ENCODE assay signal across 9 mouse cellular contexts in genomic region chr7:27228865-27229264, GRCm38 (mm10). TPM values are rescaled to one million over a fixed set of nuclear protein-coding genes. Genes with fewer than 3 reads are reported as not detected.
DNase-seq lines count a peak whose midpoint lies in the region; ATAC-seq and TF ChIP-seq lines count a peak whose summit lies in the region.
"Had no signal": no experiment of that assay in that cellular context is flagged by ENCODE, and none has a peak within 500 bp of the region (broad histone marks: within the 10 kb centered on the region; RNA-seq: fewer than 3 reads in every experiment).

No protein-coding gene starts in this region.

- no peak for DNase-seq in kidney, adult 2 months
- DNase-seq in kidney, adult 11 months: no peak
- DNase-seq in hindbrain, postnatal 0 days (ENCODE audit: low spot score): no peak
- DNase-seq in frontal cortex, postnatal 25 days (ENCODE audit: low spot score in 2 of 2): no peak
- no peak for DNase-seq in right cerebral cortex, postnatal 14 days
- DNase-seq in urinary bladder, postnatal 10 days (ENCODE audit: low spot score): no peak

- TF ChIP-seq POLR2A in kidney, adult 2 months (IDR thresholded peaks at IDR 0.05; ENCODE audit: low read depth, low read length): no peak

- 16% methylated on average over 6 of the region's 6 CpGs for WGBS in kidney, adult 2 months
- WGBS in hindbrain, postnatal 0 days: 16% methylated on average over 6 of the region's 6 CpGs
- 16% methylated on average over 6 of the region's 6 CpGs for WGBS in midbrain, embryonic 15.5 days

- peaks cover 21% of the 10 kb centered on the region for H3K4me1 ChIP-seq in kidney, adult 2 months (ENCODE audit: control insufficient read depth, insufficient read depth, low read length)
- H3K4me1 ChIP-seq in hindbrain, postnatal 0 days (ENCODE audit: insufficient read depth, low read length): peaks cover 38% of the 10 kb centered on the region
- peaks cover 51% of the 10 kb centered on the region for H3K4me1 ChIP-seq in midbrain, embryonic 15.5 days

- ATAC-seq in common myeloid progenitor, adult 5-6 weeks (replicated peaks; ENCODE audit: low read depth, poor library complexity, severe bottlenecking): peak; percentile 9; the same call in 1 of the 2 replicates
- ATAC-seq in hindbrain, postnatal 0 days: 0 out of 2 replicates have a peak, but pooled peaks have one; percentile 0
- no peak for ATAC-seq in midbrain, embryonic 15.5 days (replicated peaks)

- no peaks in the 10 kb centered on the region for H3K9me3 ChIP-seq in hindbrain, postnatal 0 days (ENCODE audit: low read length)
- no peaks in the 10 kb centered on the region for H3K9me3 ChIP-seq in midbrain, embryonic 15.5 days

- H3K9ac ChIP-seq in hindbrain, postnatal 0 days (replicated peaks; ENCODE audit: low read length): peak overlapping the region; percentile 89
- peak overlapping the region; percentile 88 for H3K9ac ChIP-seq in midbrain, embryonic 15.5 days

- no peaks in the 10 kb centered on the region for H3K36me3 ChIP-seq in kidney, adult 2 months (ENCODE audit: control insufficient read depth, insufficient read depth, low read length)
- no peaks in the 10 kb centered on the region for H3K36me3 ChIP-seq in hindbrain, postnatal 0 days (ENCODE audit: insufficient read depth, low read length)
- H3K36me3 ChIP-seq in midbrain, embryonic 15.5 days (replicated peaks): no peaks in the 10 kb centered on the region

- H3K4me2 ChIP-seq in hindbrain, postnatal 0 days (ENCODE audit: low read depth, low read length): peak overlapping the region; percentile 78
- peak overlapping the region; percentile 86 for H3K4me2 ChIP-seq in midbrain, embryonic 15.5 days

- peak overlapping the region; percentile 72 for H3K4me3 ChIP-seq in kidney, adult 2 months (ENCODE audit: insufficient read depth, low read depth, low read length)
- peak overlapping the region; percentile 92 for H3K4me3 ChIP-seq in hindbrain, postnatal 0 days (ENCODE audit: low read length)
- peak overlapping the region; percentile 87 for H3K4me3 ChIP-seq in midbrain, embryonic 15.5 days

- H3K27me3 ChIP-seq in kidney, adult 2 months (replicated peaks; ENCODE audit: control insufficient read depth, insufficient read depth, low read length): no peaks in the 10 kb centered on the region
- H3K27me3 ChIP-seq in hindbrain, postnatal 0 days (ENCODE audit: insufficient read depth, low read length): no peaks in the 10 kb centered on the region
- no peaks in the 10 kb centered on the region for H3K27me3 ChIP-seq in midbrain, embryonic 15.5 days (replicated peaks)
- H3K27me3 ChIP-seq: Patski had no signal

- no peak for TF ChIP-seq CTCF in kidney, adult 2 months (conservative IDR thresholded peaks at IDR 0.05; ENCODE audit: insufficient read depth, insufficient read length, low read depth, low read length)
- no peak for TF ChIP-seq CTCF in hindbrain, postnatal 0 days (IDR thresholded peaks at IDR 0.05; ENCODE audit: low read depth)

- peak overlapping the region; percentile 80 for H3K27ac ChIP-seq in kidney, adult 2 months (ENCODE audit: insufficient read depth, low read depth, low read length)
- H3K27ac ChIP-seq in hindbrain, postnatal 0 days: peak overlapping the region; percentile 88
- peak overlapping the region; percentile 90 for H3K27ac ChIP-seq in midbrain, embryonic 15.5 days

RNA-seq across cellular contexts. Expression of gene Itpkc, which starts 0.4 kb away (rescaled TPM):
- polyA plus RNA-seq in kidney, adult 2 months (2012; rRNA removed): 6.8 and 7.0 TPM in 2 replicates
- total RNA-seq in common myeloid progenitor, adult 5-6 weeks (2017): 5.2 and 5.4 TPM in 2 replicates
- total RNA-seq in hindbrain, postnatal 0 days (2014; rRNA removed): 14.3 and 18.8 TPM in 2 replicates
- 3.3 and 4.0 TPM in 2 replicates for polyA plus RNA-seq in hindbrain, postnatal 0 days (2015; fragmentation: Nextera tagmentation; extraction: Ambion mirVana)
- polyA plus RNA-seq in midbrain, embryonic 15.5 days (2015; fragmentation: Nextera tagmentation; extraction: Ambion mirVana): 8.5 and 8.7 TPM in 2 replicates

RNA-seq across cellular contexts. Expression of gene Coq8b, which starts 4.0 kb away (rescaled TPM):
- 43.1 and 50.3 TPM in 2 replicates for polyA plus RNA-seq in kidney, adult 2 months (2012; rRNA removed)
- total RNA-seq in common myeloid progenitor, adult 5-6 weeks (2017): 8.2 and 15.7 TPM in 2 replicates
- total RNA-seq in hindbrain, postnatal 0 days (2014; rRNA removed): 26.5 and 27.6 TPM in 2 replicates
- 16.7 and 20.4 TPM in 2 replicates for polyA plus RNA-seq in hindbrain, postnatal 0 days (2015; fragmentation: Nextera tagmentation; extraction: Ambion mirVana)
- 26.9 and 27.9 TPM in 2 replicates for polyA plus RNA-seq in midbrain, embryonic 15.5 days (2015; fragmentation: Nextera tagmentation; extraction: Ambion mirVana)

RNA-seq across cellular contexts. Expression of gene Numbl, which starts 29.4 kb away (rescaled TPM):
- polyA plus RNA-seq in kidney, adult 2 months (2012; rRNA removed): 6.0 and 7.9 TPM in 2 replicates
- 0.29 and 1.1 TPM in 2 replicates for total RNA-seq in common myeloid progenitor, adult 5-6 weeks (2017)
- total RNA-seq in hindbrain, postnatal 0 days (2014; rRNA removed): 140 and 161 TPM in 2 replicates
- polyA plus RNA-seq in hindbrain, postnatal 0 days (2015; fragmentation: Nextera tagmentation; extraction: Ambion mirVana): 55.9 and 59.5 TPM in 2 replicates
- polyA plus RNA-seq in midbrain, embryonic 15.5 days (2015; fragmentation: Nextera tagmentation; extraction: Ambion mirVana): 58.7 and 66.3 TPM in 2 replicates

RNA-seq across cellular contexts. Expression of gene Snrpa, which starts 32.8 kb away (rescaled TPM):
- polyA plus RNA-seq in kidney, adult 2 months (2012; rRNA removed): 127 and 131 TPM in 2 replicates
- total RNA-seq in common myeloid progenitor, adult 5-6 weeks (2017): 102 and 125 TPM in 2 replicates
- 128 and 131 TPM in 2 replicates for total RNA-seq in hindbrain, postnatal 0 days (2014; rRNA removed)
- 142 and 147 TPM in 2 replicates for polyA plus RNA-seq in hindbrain, postnatal 0 days (2015; fragmentation: Nextera tagmentation; extraction: Ambion mirVana)
- polyA plus RNA-seq in midbrain, embryonic 15.5 days (2015; fragmentation: Nextera tagmentation; extraction: Ambion mirVana): 204 and 215 TPM in 2 replicates

RNA-seq across cellular contexts. Expression of gene BC024978, which starts 33.3 kb away (rescaled TPM):
- polyA plus RNA-seq in kidney, adult 2 months (2012; rRNA removed): 8.2 and 9.6 TPM in 2 replicates
- 4.8 and 5.7 TPM in 2 replicates for total RNA-seq in common myeloid progenitor, adult 5-6 weeks (2017)
- 5.5 and 6.1 TPM in 2 replicates for total RNA-seq in hindbrain, postnatal 0 days (2014; rRNA removed)
- polyA plus RNA-seq in hindbrain, postnatal 0 days (2015; fragmentation: Nextera tagmentation; extraction: Ambion mirVana): 2.1 and 2.5 TPM in 2 replicates
- polyA plus RNA-seq in midbrain, embryonic 15.5 days (2015; fragmentation: Nextera tagmentation; extraction: Ambion mirVana): 3.7 and 3.9 TPM in 2 replicates
